Comparison of ENCODE assay signal across 8 mouse cellular contexts in genomic region chr2:131545386-131546307, GRCm38 (mm10). TPM values are rescaled to one million over a fixed set of nuclear protein-coding genes. Genes with fewer than 3 reads are reported as not detected.
DNase-seq lines count a peak whose midpoint lies in the region; ATAC-seq and TF ChIP-seq lines count a peak whose summit lies in the region.

No protein-coding gene starts in this region.

- peak; percentile 41 for ATAC-seq in embryonic facial prominence, embryonic 14.5 days (ENCODE audit: low read depth)
- no peak; the same call in 1 of the 2 replicates for ATAC-seq in heart, embryonic 15.5 days (replicated peaks; ENCODE audit: insufficient number of reproducible peaks, insufficient read depth, low FRiP score, low read depth)
- peak; percentile 35; the same call in 1 of the 2 replicates for ATAC-seq in kidney, postnatal 0 days (replicated peaks; ENCODE audit: low FRiP score, low read depth)
- peak; percentile 52 for ATAC-seq in neural tube, embryonic 13.5 days (ENCODE audit: low read depth)

- 2% methylated on average over 44 of the region's 45 CpGs for WGBS in embryonic facial prominence, embryonic 14.5 days
- 4% methylated on average over 45 of the region's 45 CpGs for WGBS in heart, embryonic 15.5 days
- WGBS in kidney, postnatal 0 days: 2% methylated on average over 45 of the region's 45 CpGs
- 4% methylated on average over 45 of the region's 45 CpGs for WGBS in lung, adult 2 months
- 2% methylated on average over 45 of the region's 45 CpGs for WGBS in neural tube, embryonic 13.5 days

- H3K4me2 ChIP-seq in embryonic facial prominence, embryonic 14.5 days (ENCODE audit: low read depth, low read length): peak overlapping the region; percentile 75
- H3K4me2 ChIP-seq in heart, embryonic 15.5 days: peak overlapping the region; percentile 89
- H3K4me2 ChIP-seq in kidney, postnatal 0 days (ENCODE audit: low read length): peak overlapping the region; percentile 59
- H3K4me2 ChIP-seq in neural tube, embryonic 13.5 days: peak overlapping the region; percentile 70

- H3K9me3 ChIP-seq in ES-Bruce4 (replicated peaks; ENCODE audit: control insufficient read depth, insufficient read depth, low read length, poor library complexity, severe bottlenecking): no peaks in the 10 kb centered on the region
- no peaks in the 10 kb centered on the region for H3K9me3 ChIP-seq in embryonic facial prominence, embryonic 14.5 days (ENCODE audit: control insufficient read depth, low read length)
- H3K9me3 ChIP-seq in heart, embryonic 15.5 days (replicated peaks): no peaks in the 10 kb centered on the region
- H3K9me3 ChIP-seq in kidney, postnatal 0 days (replicated peaks; ENCODE audit: low read length): no peaks in the 10 kb centered on the region
- H3K9me3 ChIP-seq in neural tube, embryonic 13.5 days: no peaks in the 10 kb centered on the region

- peak overlapping the region; percentile 24 for H3K9ac ChIP-seq in ES-Bruce4 (ENCODE audit: low read depth, poor library complexity, severe bottlenecking)
- H3K9ac ChIP-seq in embryonic facial prominence, embryonic 14.5 days (ENCODE audit: low read depth, low read length): peak overlapping the region; percentile 52
- H3K9ac ChIP-seq in heart, embryonic 15.5 days: peak overlapping the region; percentile 49
- peak overlapping the region; percentile 35; the same call in 1 of the 2 replicates for H3K9ac ChIP-seq in kidney, postnatal 0 days (ENCODE audit: low read depth, low read length)
- H3K9ac ChIP-seq in neural tube, embryonic 13.5 days: peak overlapping the region; percentile 63

- peak; percentile 73 for TF ChIP-seq CTCF in ES-Bruce4 (IDR thresholded peaks at IDR 0.05; ENCODE audit: low read depth, low read length)
- peak; percentile 81 for TF ChIP-seq CTCF in kidney, postnatal 0 days (IDR thresholded peaks at IDR 0.05; ENCODE audit: low read depth)
- TF ChIP-seq CTCF in lung, adult 2 months (IDR thresholded peaks at IDR 0.05; ENCODE audit: insufficient read depth, low read length): peak; percentile 52

- DNase-seq in adrenal gland, postnatal 36 days: peak; percentile 74 to 78
- peak; percentile 62 for DNase-seq in embryonic facial prominence, embryonic 14.5 days (ENCODE audit: low spot score)
- peak; percentile 73 for DNase-seq in kidney, postnatal 0 days (ENCODE audit: low spot score)
- peak; percentile 65 for DNase-seq in lung, adult 2 months
- DNase-seq in urinary bladder, postnatal 14 days (ENCODE audit: low spot score): peak; percentile 67

- TF ChIP-seq POLR2A in ES-Bruce4 (IDR thresholded peaks at IDR 0.05; ENCODE audit: insufficient read depth, low read length): no peak
- TF ChIP-seq POLR2A in lung, adult 2 months (IDR thresholded peaks at IDR 0.05; ENCODE audit: borderline replicate concordance, extremely low read depth, low read depth, low read length): no peak

- peak overlapping the region; percentile 56 for H3K4me3 ChIP-seq in ES-Bruce4 (ENCODE audit: low read depth, low read length)
- peak overlapping the region; percentile 41 for H3K4me3 ChIP-seq in embryonic facial prominence, embryonic 14.5 days (ENCODE audit: low read depth, low read length)
- H3K4me3 ChIP-seq in heart, embryonic 15.5 days: peak overlapping the region; percentile 51
- peak overlapping the region; percentile 33 for H3K4me3 ChIP-seq in kidney, postnatal 0 days (replicated peaks; ENCODE audit: low read depth, low read length)
- H3K4me3 ChIP-seq in lung, adult 2 months (replicated peaks; ENCODE audit: extremely low read depth, low read depth, low read length): peak overlapping the region; percentile 46
- peak overlapping the region; percentile 43 for H3K4me3 ChIP-seq in neural tube, embryonic 13.5 days

- no peaks in the 10 kb centered on the region for H3K4me1 ChIP-seq in ES-Bruce4 (ENCODE audit: control insufficient read depth, insufficient read depth, low read length)
- H3K4me1 ChIP-seq in embryonic facial prominence, embryonic 14.5 days (ENCODE audit: control insufficient read depth, insufficient read depth, low read length): peaks cover 5% of the 10 kb centered on the region
- H3K4me1 ChIP-seq in heart, embryonic 15.5 days (replicated peaks): peaks cover 22% of the 10 kb centered on the region
- H3K4me1 ChIP-seq in kidney, postnatal 0 days (replicated peaks; ENCODE audit: insufficient read depth, low read length): no peaks in the 10 kb centered on the region
- H3K4me1 ChIP-seq in lung, adult 2 months (ENCODE audit: control insufficient read depth, insufficient read depth, low read length): 0 out of 2 replicates have a peak, but pooled peaks cover 3% of the 10 kb centered on the region
- peaks cover 19% of the 10 kb centered on the region for H3K4me1 ChIP-seq in neural tube, embryonic 13.5 days (replicated peaks)

- peaks cover 9% of the 10 kb centered on the region for H3K27me3 ChIP-seq in ES-Bruce4 (ENCODE audit: control insufficient read depth, insufficient read depth, low read length, poor library complexity, severe bottlenecking)
- peaks cover 40% of the 10 kb centered on the region for H3K27me3 ChIP-seq in embryonic facial prominence, embryonic 14.5 days (replicated peaks; ENCODE audit: control insufficient read depth, insufficient read depth, low read length)
- H3K27me3 ChIP-seq in heart, embryonic 15.5 days: peaks cover 50% of the 10 kb centered on the region
- H3K27me3 ChIP-seq in kidney, postnatal 0 days (ENCODE audit: insufficient read depth, low read length): peaks cover 7% of the 10 kb centered on the region
- peaks cover 62% of the 10 kb centered on the region for H3K27me3 ChIP-seq in neural tube, embryonic 13.5 days

- H3K36me3 ChIP-seq in ES-Bruce4 (ENCODE audit: control insufficient read depth, insufficient read depth, low read length, poor library complexity, severe bottlenecking): no peaks in the 10 kb centered on the region
- no peaks in the 10 kb centered on the region for H3K36me3 ChIP-seq in embryonic facial prominence, embryonic 14.5 days (ENCODE audit: control insufficient read depth, insufficient read depth, low read length)
- no peaks in the 10 kb centered on the region for H3K36me3 ChIP-seq in heart, embryonic 15.5 days
- no peaks in the 10 kb centered on the region for H3K36me3 ChIP-seq in kidney, postnatal 0 days (ENCODE audit: insufficient read depth, low read length)
- no peaks in the 10 kb centered on the region for H3K36me3 ChIP-seq in neural tube, embryonic 13.5 days

- no peak overlapping the region for H3K27ac ChIP-seq in ES-Bruce4 (ENCODE audit: insufficient read depth, low read length)
- no peak overlapping the region for H3K27ac ChIP-seq in embryonic facial prominence, embryonic 14.5 days (replicated peaks; ENCODE audit: low read depth, low read length)
- H3K27ac ChIP-seq in heart, embryonic 15.5 days: no peak overlapping the region
- H3K27ac ChIP-seq in kidney, postnatal 0 days: no peak overlapping the region
- no peak overlapping the region for H3K27ac ChIP-seq in neural tube, embryonic 13.5 days (replicated peaks)

- no peak for TF ChIP-seq EP300 in ES-Bruce4 (IDR thresholded peaks at IDR 0.05; ENCODE audit: insufficient read depth, low read depth, low read length)

RNA-seq across cellular contexts. Expression of gene Adra1d, which starts 16.4 kb away (rescaled TPM):
- polyA plus RNA-seq in ES-Bruce4 (2011; ENCODE audit: insufficient read depth, insufficient read length, low read depth, missing spikeins): not detected in 2 replicates
- total RNA-seq in adrenal gland, postnatal 36 days (2021): 10 to 100 TPM; 20.7 to 26.7 TPM
- polyA plus RNA-seq in embryonic facial prominence, embryonic 14.5 days (2014; fragmentation: Nextera tagmentation; extraction: Ambion mirVana): 1.6 TPM in 2 replicates
- 0.62 and 1.7 TPM in 2 replicates for polyA plus RNA-seq in heart, embryonic 15.5 days (2015; fragmentation: Nextera tagmentation; extraction: Ambion mirVana)
- 1.3 and 1.6 TPM in 2 replicates for polyA plus RNA-seq in kidney, postnatal 0 days (2015; fragmentation: Nextera tagmentation; extraction: Ambion mirVana)
- polyA plus RNA-seq in lung, adult 2 months (2012; rRNA removed): 5.9 and 7.6 TPM in 2 replicates
- 0.21 and 0.27 TPM in 2 replicates for polyA plus RNA-seq in neural tube, embryonic 13.5 days (2015; fragmentation: Nextera tagmentation; extraction: Ambion mirVana)

RNA-seq across cellular contexts. Expression of gene Smox, which starts 54.4 kb away (rescaled TPM):
- polyA plus RNA-seq in ES-Bruce4 (2011; ENCODE audit: insufficient read depth, insufficient read length, low read depth, missing spikeins): 18.2 and 20.2 TPM in 2 replicates
- 10 to 100 TPM; 28.2 to 30.5 TPM for total RNA-seq in adrenal gland, postnatal 36 days (2021)
- polyA plus RNA-seq in embryonic facial prominence, embryonic 14.5 days (2014; fragmentation: Nextera tagmentation; extraction: Ambion mirVana): 28.9 and 33.2 TPM in 2 replicates
- polyA plus RNA-seq in heart, embryonic 15.5 days (2015; fragmentation: Nextera tagmentation; extraction: Ambion mirVana): 28.4 and 33.7 TPM in 2 replicates
- polyA plus RNA-seq in kidney, postnatal 0 days (2015; fragmentation: Nextera tagmentation; extraction: Ambion mirVana): 26.8 and 30.5 TPM in 2 replicates
- 28.4 and 29.6 TPM in 2 replicates for polyA plus RNA-seq in lung, adult 2 months (2012; rRNA removed)
- polyA plus RNA-seq in neural tube, embryonic 13.5 days (2015; fragmentation: Nextera tagmentation; extraction: Ambion mirVana): 46.9 and 50.4 TPM in 2 replicates
